Comparison of ENCODE assay signal across 14 mouse cellular contexts in the genomic region with DNA sequence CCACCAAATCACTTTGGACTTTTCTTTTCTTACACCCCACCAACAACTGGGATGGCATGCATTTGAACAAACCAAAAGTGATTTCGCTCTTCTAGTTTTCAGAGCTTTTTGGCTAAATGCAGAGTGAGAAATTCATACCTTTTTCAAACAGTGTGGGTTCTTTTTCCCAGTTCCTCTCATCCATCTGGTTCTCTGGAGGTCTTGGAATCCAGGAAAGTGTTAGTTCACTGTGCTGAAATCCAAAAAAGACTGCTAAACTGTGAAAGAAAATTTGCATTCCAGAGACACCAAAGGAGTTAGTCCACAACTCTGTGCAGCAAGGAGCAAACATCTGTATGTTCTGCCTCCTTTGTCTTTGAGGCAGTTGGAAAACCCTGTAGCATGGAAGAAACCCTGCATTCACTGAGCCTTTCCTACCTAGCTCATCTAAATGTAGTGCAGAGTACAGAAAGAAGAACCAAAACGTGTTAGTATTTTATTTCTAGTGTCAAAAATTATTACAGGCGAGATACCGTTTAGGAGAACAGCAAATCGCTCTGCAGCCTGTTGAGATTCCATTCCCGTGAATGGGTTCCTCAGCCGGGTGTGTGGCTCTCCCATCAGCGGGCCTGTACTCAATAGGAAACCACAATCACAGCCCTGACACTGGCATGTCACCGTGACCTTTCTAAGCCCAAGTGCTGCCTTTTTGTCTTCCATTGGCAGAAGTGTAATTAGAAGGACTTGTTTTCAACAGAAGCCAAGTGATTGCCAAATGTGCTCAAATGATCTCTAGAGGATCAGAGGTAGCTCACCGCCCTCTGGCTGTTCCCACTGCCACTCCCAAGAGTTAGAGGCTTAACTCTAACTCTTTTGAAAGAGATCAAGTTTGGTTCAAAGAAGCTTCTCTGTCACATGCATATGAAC.
DNase-seq lines count a peak whose midpoint lies in the region; ATAC-seq and TF ChIP-seq lines count a peak whose summit lies in the region.
"Had no signal": no experiment of that assay in that cellular context is flagged by ENCODE, and none has a peak within 500 bp of the region (broad histone marks: within the 10 kb centered on the region; RNA-seq: fewer than 3 reads in every experiment).

No protein-coding gene starts in this region.

- no peak for TF ChIP-seq CTCF in lung, postnatal 0 days (IDR thresholded peaks at IDR 0.05)

- no peak overlapping the region for H3K4me2 ChIP-seq in heart, embryonic 14.5 days (ENCODE audit: low read length)
- no peak overlapping the region for H3K4me2 ChIP-seq in lung, postnatal 0 days (replicated peaks; ENCODE audit: low read depth, low read length)
- H3K4me2 ChIP-seq: liver, embryonic 11.5 days; midbrain, embryonic 13.5 days; stomach, embryonic 15.5 days had no signal

- H3K27ac ChIP-seq in heart, embryonic 14.5 days (replicated peaks in 1 of 2; ENCODE audit: control insufficient read depth in 1 of 2, insufficient read depth in 1 of 2, low read depth in 2 of 2, low read length in 2 of 2), result peak overlapping the region; percentile 17 to 53; a peak in 2 of 4 replicates
- H3K27ac ChIP-seq in heart, embryonic 10.5 days, result no peak overlapping the region
- H3K27ac ChIP-seq in lung, postnatal 0 days (ENCODE audit: low read length), result no peak overlapping the region
- H3K27ac ChIP-seq in hindbrain, embryonic 10.5 days, result no peak overlapping the region
- H3K27ac ChIP-seq: midbrain, embryonic 13.5 days; stomach, embryonic 15.5 days had no signal

- H3K4me3 ChIP-seq in heart, embryonic 14.5 days (ENCODE audit: control insufficient read depth in 1 of 2, insufficient read depth in 1 of 2, low read depth in 1 of 2, low read length in 2 of 2), result no peak overlapping the region
- no peak overlapping the region for H3K4me3 ChIP-seq in heart, embryonic 10.5 days
- no peak overlapping the region for H3K4me3 ChIP-seq in lung, postnatal 0 days (ENCODE audit: low read depth, low read length)
- H3K4me3 ChIP-seq in hindbrain, embryonic 10.5 days, result no peak overlapping the region
- H3K4me3 ChIP-seq: erythroblast, embryonic 14.5 days; midbrain, embryonic 13.5 days; stomach, embryonic 15.5 days had no signal

- no peak for TF ChIP-seq EP300 in lung, postnatal 0 days (IDR thresholded peaks at IDR 0.05)

- peaks cover 9% of the 10 kb centered on the region; the same call in 1 of the 2 replicates for H3K9me3 ChIP-seq in heart, embryonic 14.5 days (ENCODE audit: control insufficient read depth, low read length)
- 0 out of 2 replicates have a peak, but pooled peaks cover 2% of the 10 kb centered on the region for H3K9me3 ChIP-seq in heart, embryonic 10.5 days
- no peaks in the 10 kb centered on the region for H3K9me3 ChIP-seq in lung, postnatal 0 days (ENCODE audit: low read length)
- peaks cover 7% of the 10 kb centered on the region; the same call in 1 of the 2 replicates for H3K9me3 ChIP-seq in hindbrain, embryonic 10.5 days
- H3K9me3 ChIP-seq: midbrain, embryonic 13.5 days; stomach, embryonic 15.5 days had no signal

- H3K27me3 ChIP-seq in heart, embryonic 14.5 days (ENCODE audit: control insufficient read depth, insufficient read depth, low read length), result no peaks in the 10 kb centered on the region
- no peaks in the 10 kb centered on the region for H3K27me3 ChIP-seq in heart, embryonic 10.5 days (ENCODE audit: insufficient read depth, poor library complexity, severe bottlenecking)
- no peaks in the 10 kb centered on the region for H3K27me3 ChIP-seq in lung, postnatal 0 days (replicated peaks; ENCODE audit: insufficient read depth, low read length)
- H3K27me3 ChIP-seq in hindbrain, embryonic 10.5 days (ENCODE audit: insufficient read depth, poor library complexity, severe bottlenecking), result no peaks in the 10 kb centered on the region
- H3K27me3 ChIP-seq: midbrain, embryonic 13.5 days; stomach, embryonic 15.5 days had no signal

- WGBS in heart, embryonic 14.5 days, result 49% methylated on average over 10 of the region's 10 CpGs
- 67% methylated on average over 10 of the region's 10 CpGs for WGBS in heart, embryonic 10.5 days
- 70% methylated on average over 10 of the region's 10 CpGs for WGBS in lung, postnatal 0 days
- 82% methylated on average over 10 of the region's 10 CpGs for WGBS in hindbrain, embryonic 10.5 days

- no peak for ATAC-seq in heart, embryonic 14.5 days (ENCODE audit: insufficient number of reproducible peaks, insufficient read depth, low FRiP score, low read depth)
- no peak for ATAC-seq in lung, postnatal 0 days
- ATAC-seq: midbrain, embryonic 13.5 days had no signal

- DNase-seq in adrenal gland, adult 2 months, result peak; percentile 66
- DNase-seq in adrenal gland, postnatal 4 days (ENCODE audit: low spot score in 2 of 2), result no peak
- DNase-seq in heart, embryonic 10.5 days (ENCODE audit: low spot score), result no peak
- DNase-seq in adipocyte (ENCODE audit: low spot score), result peak; percentile 55
- peak; percentile 25 for DNase-seq in lung, postnatal 0 days (ENCODE audit: low spot score)
- no peak for DNase-seq in hindbrain, embryonic 10.5 days (ENCODE audit: low spot score)
- no peak for DNase-seq in layer of hippocampus, postnatal 25 days (ENCODE audit: extremely low spot score in 1 of 2, low spot score in 1 of 2)
- DNase-seq: cerebellum, adult 18-20 months; retina, postnatal 1 day had no signal

- H3K4me1 ChIP-seq in heart, embryonic 14.5 days (ENCODE audit: control insufficient read depth in 2 of 2, insufficient read depth in 2 of 2, low read length in 2 of 2), result peaks cover 6 to 30% of the 10 kb centered on the region in 2 experiments
- peaks cover 21% of the 10 kb centered on the region for H3K4me1 ChIP-seq in heart, embryonic 10.5 days
- no peaks in the 10 kb centered on the region for H3K4me1 ChIP-seq in lung, postnatal 0 days (ENCODE audit: insufficient read depth, low read depth, low read length)
- H3K4me1 ChIP-seq in hindbrain, embryonic 10.5 days (replicated peaks), result no peaks in the 10 kb centered on the region
- H3K4me1 ChIP-seq: midbrain, embryonic 13.5 days; stomach, embryonic 15.5 days had no signal

- H3K36me3 ChIP-seq in heart, embryonic 14.5 days (ENCODE audit: control insufficient read depth, insufficient read depth, low read length), result no peaks in the 10 kb centered on the region
- peaks cover 4% of the 10 kb centered on the region; the same call in 1 of the 2 replicates for H3K36me3 ChIP-seq in heart, embryonic 10.5 days
- H3K36me3 ChIP-seq in lung, postnatal 0 days (ENCODE audit: insufficient read depth, low read length), result no peaks in the 10 kb centered on the region
- H3K36me3 ChIP-seq in hindbrain, embryonic 10.5 days, result no peaks in the 10 kb centered on the region
- H3K36me3 ChIP-seq: midbrain, embryonic 13.5 days; stomach, embryonic 15.5 days had no signal

- no peak overlapping the region for H3K9ac ChIP-seq in heart, embryonic 14.5 days (ENCODE audit: low read length)
- no peak overlapping the region for H3K9ac ChIP-seq in lung, postnatal 0 days (replicated peaks; ENCODE audit: low read depth)
- H3K9ac ChIP-seq: midbrain, embryonic 13.5 days; stomach, embryonic 15.5 days had no signal

Comparison
In these comparisons a context has a peak if more than half of its experiments do, and no peak if none do; other contexts are left out.
1. DNase-seq: peak in adrenal gland, adult 2 months (single experiment), adipocyte (single experiment) and lung, postnatal 0 days (single experiment); none in adrenal gland, postnatal 4 days (0 of 2), heart, embryonic 10.5 days (single experiment), hindbrain, embryonic 10.5 days (single experiment) and layer of hippocampus, postnatal 25 days (0 of 2).
2. H3K27ac ChIP-seq: peak in heart, embryonic 14.5 days (2 of 2); none in heart, embryonic 10.5 days (single experiment), lung, postnatal 0 days (single experiment) and hindbrain, embryonic 10.5 days (single experiment).